Mouse (Mus musculus) ES-E14 (cell line): ENCODE data around the gene Myl6b.

ENCODE experiments used
- CHD2 ChIP-seq: IDR thresholded peaks from 2 replicates; pipeline ENCODE4 v1.6.1; 2014; ENCODE audit warnings: mild to moderate bottlenecking, low read depth, low read length, inconsistent platforms
- HCFC1 ChIP-seq: IDR thresholded peaks from 2 replicates; pipeline ENCODE4 v1.6.1; 2012; ENCODE audit warnings: low read length, inconsistent platforms, borderline replicate concordance; ENCODE audit not compliant: insufficient read depth
- MAFK ChIP-seq: IDR thresholded peaks from 2 replicates; pipeline ENCODE4 v1.6.1; 2014; ENCODE audit warnings: mild to moderate bottlenecking, low read depth, low read length, inconsistent platforms; ENCODE audit not compliant: insufficient read depth
- ZC3H11A ChIP-seq: IDR thresholded peaks from 2 replicates; pipeline ENCODE4 v1.6.1; 2012; ENCODE audit warnings: low read depth, mild to moderate bottlenecking, inconsistent platforms, low read length, borderline replicate concordance
- ZNF384 ChIP-seq: IDR thresholded peaks from 2 replicates; pipeline ENCODE4 v1.6.1; 2012; ENCODE audit warnings: low read depth, low read length, inconsistent platforms

- TF ChIP-seq MAFK (peak; percentile 50; the same call in 1 of the 2 replicates), HCFC1 (peak; percentile 93), ZC3H11A (no peak), CHD2 (peak; percentile 60; the same call in 1 of the 2 replicates), ZNF384 (no peak)
Measured at GRCm38 (mm10) chr10:128498590-128498989, at the start of gene Myl6b.
